Mouse (Mus musculus) urinary bladder, adult 18-20 months (tissue): ENCODE data around the gene Dok7.

Experiments
- DNase-seq, 2 experiments: peaks; one replicate each; pipeline ENCODE4 v3.0.0; 2022; ENCODE audit warnings: low spot score in 2 of 2, mixed read lengths in 2 of 2

The Dok7 gene

GRCm38 (mm10) chr5:35056604-35057432, at the start of gene Dok7:
Gene Dok7, plus strand, starts transcription at chr5:35056766.
- DNase-seq: no peak

GRCm38 (mm10) chr5:35009163-35009562, 47.4 kb upstream of the Dok7 start:
- DNase-seq: no peak

GRCm38 (mm10) chr5:35010656-35011055, 45.9 kb upstream of the Dok7 start:
- DNase-seq: no peak

GRCm38 (mm10) chr5:35011156-35011923, 45.2 kb upstream of the Dok7 start:
- DNase-seq: no peak

- DNase-seq: no peak
Observed at GRCm38 (mm10) chr5:35014036-35014435, 42.5 kb upstream of the Dok7 start.

- DNase-seq: no peak
Observed at GRCm38 (mm10) chr5:35019673-35020300, 36.8 kb upstream of the Dok7 start.

GRCm38 (mm10) chr5:35020410-35021241, 35.9 kb upstream of the Dok7 start:
- DNase-seq: no peak

GRCm38 (mm10) chr5:35024975-35025374, 31.6 kb upstream of the Dok7 start:
- DNase-seq: peak; percentile 65 to 71

- no peak for DNase-seq
Observed at GRCm38 (mm10) chr5:35029303-35029702, 27.3 kb upstream of the Dok7 start.

- DNase-seq: no peak
Observed at GRCm38 (mm10) chr5:35029755-35030154, 26.8 kb upstream of the Dok7 start.

GRCm38 (mm10) chr5:35033068-35033467, 23.5 kb upstream of the Dok7 start:
- peak; percentile 67 to 75 for DNase-seq

- DNase-seq: no peak
Observed at GRCm38 (mm10) chr5:35033619-35034018, 22.9 kb upstream of the Dok7 start.

GRCm38 (mm10) chr5:35035141-35035540, 21.4 kb upstream of the Dok7 start:
- DNase-seq: no peak

GRCm38 (mm10) chr5:35035795-35036194, 20.8 kb upstream of the Dok7 start:
- no peak for DNase-seq

GRCm38 (mm10) chr5:35037438-35037837, 19.1 kb upstream of the Dok7 start:
- DNase-seq: peak; percentile 40 to 78

GRCm38 (mm10) chr5:35041268-35041829, 15.2 kb upstream of the Dok7 start, which contains the start of gene Hgfac:
Gene Hgfac, plus strand, starts transcription at chr5:35041509.
- DNase-seq: peak; percentile 58 to 62

GRCm38 (mm10) chr5:35042431-35043109, 14.0 kb upstream of the Dok7 start:
- DNase-seq: no peak

GRCm38 (mm10) chr5:35043110-35043451, 13.5 kb upstream of the Dok7 start:
- peak in 1 of 2 experiments; percentile 57 for DNase-seq

- DNase-seq: no peak
Observed at GRCm38 (mm10) chr5:35050541-35050940, 6.0 kb upstream of the Dok7 start.

GRCm38 (mm10) chr5:35054628-35055027, 1.9 kb upstream of the Dok7 start:
- no peak for DNase-seq

GRCm38 (mm10) chr5:35055076-35055475, 1.5 kb upstream of the Dok7 start:
- no peak for DNase-seq
